Comparison of ENCODE assay signal across 8 mouse cellular contexts in the genomic region with DNA sequence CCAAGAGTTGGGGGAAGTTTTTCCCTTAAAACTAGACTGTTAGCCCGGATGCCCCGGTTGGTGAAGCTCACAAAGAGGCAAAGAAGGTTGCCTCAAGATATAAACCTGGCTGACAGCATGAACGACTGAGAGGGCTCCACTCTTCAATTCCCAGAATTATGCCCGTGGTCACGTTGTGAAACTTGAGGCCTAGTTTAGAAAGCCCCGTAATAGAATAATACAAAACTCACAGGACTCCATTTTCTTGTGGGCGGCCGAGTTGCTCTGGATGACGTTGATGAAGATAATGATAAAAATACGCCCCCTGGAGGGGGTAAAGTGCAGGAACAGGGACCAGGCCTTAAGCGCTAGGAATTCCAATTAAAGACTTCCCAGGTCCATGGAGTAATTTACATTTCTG. TPM values are rescaled to one million over a fixed set of nuclear protein-coding genes. Genes with fewer than 3 reads are reported as not detected.
DNase-seq lines count a peak whose midpoint lies in the region; ATAC-seq lines count a peak whose summit lies in the region.

No protein-coding gene starts in this region.

- H3K9me3 ChIP-seq in liver, embryonic 13.5 days (replicated peaks): no peaks in the 10 kb centered on the region
- H3K9me3 ChIP-seq in neural tube, embryonic 15.5 days (replicated peaks): no peaks in the 10 kb centered on the region

- peak overlapping the region; percentile 61 for H3K4me2 ChIP-seq in liver, embryonic 13.5 days
- H3K4me2 ChIP-seq in neural tube, embryonic 15.5 days: peak overlapping the region; percentile 72

- H3K27me3 ChIP-seq in liver, embryonic 13.5 days: peaks cover 9% of the 10 kb centered on the region; the same call in 1 of the 2 replicates
- peaks cover 14% of the 10 kb centered on the region for H3K27me3 ChIP-seq in neural tube, embryonic 15.5 days (replicated peaks)

- no peaks in the 10 kb centered on the region for H3K36me3 ChIP-seq in liver, embryonic 13.5 days
- no peaks in the 10 kb centered on the region for H3K36me3 ChIP-seq in neural tube, embryonic 15.5 days

- peak overlapping the region; percentile 49; the same call in 1 of the 2 replicates for H3K9ac ChIP-seq in liver, embryonic 13.5 days
- peak overlapping the region; percentile 23; the same call in 1 of the 2 replicates for H3K9ac ChIP-seq in neural tube, embryonic 15.5 days (replicated peaks)

- no peak overlapping the region for H3K27ac ChIP-seq in liver, embryonic 13.5 days
- 0 out of 2 replicates have a peak overlapping the region, but pooled peaks have one; percentile 39 for H3K27ac ChIP-seq in neural tube, embryonic 15.5 days (replicated peaks)

- peak overlapping the region; percentile 42 for H3K4me3 ChIP-seq in liver, embryonic 13.5 days (replicated peaks)
- H3K4me3 ChIP-seq in neural tube, embryonic 15.5 days (replicated peaks): peak overlapping the region; percentile 34

- DNase-seq in 416B (ENCODE audit: low read depth): peak; percentile 3
- DNase-seq in embryo, embryonic 10 days (ENCODE audit: low spot score): peak; percentile 45
- peak; percentile 44 for DNase-seq in heart, postnatal 4 days
- no peak for DNase-seq in liver, embryonic 13.5 days
- DNase-seq in frontal cortex, postnatal 10 days (ENCODE audit: low spot score in 2 of 2): no peak
- DNase-seq in cerebellum, adult 9-11 months: no peak
- no peak for DNase-seq in urinary bladder, postnatal 36 days (ENCODE audit: low spot score in 2 of 2)

- 0 out of 2 replicates have a peak, but pooled peaks cover 7% of the 10 kb centered on the region for H3K4me1 ChIP-seq in liver, embryonic 13.5 days (replicated peaks)
- H3K4me1 ChIP-seq in neural tube, embryonic 15.5 days: peaks cover 8% of the 10 kb centered on the region

- no peak for ATAC-seq in liver, embryonic 13.5 days (ENCODE audit: low read depth)
- ATAC-seq in neural tube, embryonic 15.5 days (ENCODE audit: low FRiP score): no peak

- 11% methylated on average over 11 of the region's 11 CpGs for WGBS in liver, embryonic 13.5 days (ENCODE audit: insufficient replicate concordance)
- WGBS in neural tube, embryonic 15.5 days: 9% methylated on average over 11 of the region's 11 CpGs

RNA-seq across cellular contexts. Expression of gene Col1a2, which starts 1.5 kb away (rescaled TPM):
- total RNA-seq in heart, postnatal 4 days (2021): 100 to 1,000 TPM; 597 to 657 TPM
- 53.7 and 54.3 TPM in 2 replicates for polyA plus RNA-seq in liver, embryonic 13.5 days (2015; fragmentation: Nextera tagmentation; extraction: Ambion mirVana)
- 239 and 261 TPM in 2 replicates for polyA plus RNA-seq in neural tube, embryonic 15.5 days (2015; fragmentation: Nextera tagmentation; extraction: Ambion mirVana)

Comparison
In these comparisons a context has a peak if more than half of its experiments do, and no peak if none do; other contexts are left out.
1. DNase-seq: peak in 416B (single experiment), embryo, embryonic 10 days (single experiment) and heart, postnatal 4 days (single experiment); none in liver, embryonic 13.5 days (single experiment), frontal cortex, postnatal 10 days (0 of 2), cerebellum, adult 9-11 months (single experiment) and urinary bladder, postnatal 36 days (0 of 2).